Mouse (Mus musculus) hindbrain, embryonic 13.5 days (tissue): ENCODE data around the gene Gtf2i. TPM values are rescaled to one million over a fixed set of nuclear protein-coding genes. Genes with fewer than 3 reads are reported as not detected.

Source experiments
- ATAC-seq: fragments of 200-750 bp; cut with Nextera tagmentation; 2 replicates; pipeline ENCODE4 v1.8.0; 2017; ENCODE audit warnings: moderate TSS enrichment; ENCODE audit not compliant: low FRiP score
- H3K27ac ChIP-seq: fragments of 300-500 bp; sonication (generic); 2 replicates; pipeline ENCODE4 v1.5.1; 2015; ENCODE audit warnings: inconsistent platforms, mild to moderate bottlenecking, moderate library complexity
- H3K27me3 ChIP-seq: fragments of 300-500 bp; sonication (generic); 2 replicates; pipeline ENCODE4 v1.6.1; 2015; ENCODE audit warnings: mild to moderate bottlenecking, inconsistent platforms
- H3K36me3 ChIP-seq: fragments of 300-500 bp; sonication (generic); 2 replicates; pipeline ENCODE4 v1.6.1; 2015; ENCODE audit warnings: mild to moderate bottlenecking, inconsistent platforms
- H3K4me1 ChIP-seq: fragments of 300-500 bp; sonication (generic); replicated peaks from 2 replicates; pipeline ENCODE4 v1.6.1; 2015; ENCODE audit warnings: inconsistent platforms
- H3K4me2 ChIP-seq: fragments of 300-500 bp; sonication (generic); 2 replicates; pipeline ENCODE4 v1.6.1; 2015; ENCODE audit warnings: inconsistent platforms, mild to moderate bottlenecking, moderate library complexity
- H3K4me3 ChIP-seq: fragments of 300-500 bp; sonication (generic); 2 replicates; pipeline ENCODE4 v1.5.1; 2015; ENCODE audit warnings: mild to moderate bottlenecking, inconsistent platforms
- H3K9ac ChIP-seq: fragments of 300-500 bp; sonication (generic); 2 replicates; pipeline ENCODE4 v1.6.1; 2015; ENCODE audit warnings: mild to moderate bottlenecking, inconsistent platforms
- H3K9me3 ChIP-seq: fragments of 300-500 bp; sonication (generic); 2 replicates; pipeline ENCODE4 v1.6.1; 2016; ENCODE audit warnings: inconsistent platforms
- WGBS: fragments of 180-500 bp; shearing (Covaris S2); methylation state at CpG from one replicate; pipeline ENCODE4 v1.1.7; 2015; 5-methylcytosine and 5-hydroxymethylcytosine counted together
- microRNA-seq: library from miRNA; unstranded; fragments of <30 nt; microRNA quantifications from one replicate; pipeline ENCODE4, GENCODE M21; 2016
- polyA plus RNA-seq: library from polyadenylated mRNA; unstranded; fragments of >200 nt; fragmentation: Nextera tagmentation; extraction: Ambion mirVana; gene quantifications from 2 replicates; pipeline ENCODE4 v1.2.1, GENCODE M21; 2015

The Gtf2i gene
- polyA plus RNA-seq, 1 experiment from 2014 or later = 173 TPM

GRCm38 (mm10) chr5:134214021-134214806 is 100.3 kb downstream of the Gtf2i start:
- ATAC-seq = no peak
- H3K4me1 ChIP-seq = peaks cover 14% of the 10 kb centered on the region
- 0 out of 2 replicates have a peak overlapping the region, but pooled peaks have one; percentile 6 for H3K9ac ChIP-seq
- H3K9me3 ChIP-seq = no peaks in the 10 kb centered on the region
- H3K4me3 ChIP-seq = no peak overlapping the region
- no peak overlapping the region for H3K4me2 ChIP-seq
- no peak overlapping the region for H3K27ac ChIP-seq
- H3K36me3 ChIP-seq = peaks cover 50% of the 10 kb centered on the region
- 76% methylated on average over 12 of the region's 12 CpGs for WGBS
- no peaks in the 10 kb centered on the region for H3K27me3 ChIP-seq

GRCm38 (mm10) chr5:134209931-134210554 is 104.5 kb downstream of the Gtf2i start:
- ATAC-seq = no peak
- Histone ChIP-seq H3K9ac (no peak overlapping the region), H3K4me2 (no peak overlapping the region), H3K27ac (no peak overlapping the region), H3K4me3 (no peak overlapping the region), H3K4me1 (peaks cover 9% of the 10 kb centered on the region), H3K27me3 (no peaks in the 10 kb centered on the region), H3K9me3 (no peaks in the 10 kb centered on the region), H3K36me3 (peaks cover 44% of the 10 kb centered on the region)
- WGBS = 67% methylated on average over 11 of the region's 11 CpGs

GRCm38 (mm10) chr5:134206721-134207120 is 107.8 kb downstream of the Gtf2i start:
- H3K9ac ChIP-seq = no peak overlapping the region
- H3K27me3 ChIP-seq = no peaks in the 10 kb centered on the region
- 86% methylated on average over 10 of the region's 10 CpGs for WGBS
- H3K27ac ChIP-seq = no peak overlapping the region
- H3K4me1 ChIP-seq = no peaks in the 10 kb centered on the region; the same call in 1 of the 2 replicates
- no peak for ATAC-seq
- peaks cover 50% of the 10 kb centered on the region for H3K36me3 ChIP-seq
- H3K4me3 ChIP-seq = no peak overlapping the region
- H3K9me3 ChIP-seq = no peaks in the 10 kb centered on the region
- H3K4me2 ChIP-seq = no peak overlapping the region

- no peaks in the 10 kb centered on the region for H3K27me3 ChIP-seq
- no peak overlapping the region for H3K4me3 ChIP-seq
- no peaks in the 10 kb centered on the region for H3K9me3 ChIP-seq
- H3K4me1 ChIP-seq = no peaks in the 10 kb centered on the region
- 92% methylated on average over 8 of the region's 8 CpGs for WGBS
- no peak overlapping the region for H3K4me2 ChIP-seq
- H3K9ac ChIP-seq = no peak overlapping the region
- no peak for ATAC-seq
- peaks cover 49% of the 10 kb centered on the region for H3K36me3 ChIP-seq
- H3K27ac ChIP-seq = no peak overlapping the region
These were observed 120.9 kb downstream of the Gtf2i start for GRCm38 (mm10) chr5:134193664-134194063.

DNA sequence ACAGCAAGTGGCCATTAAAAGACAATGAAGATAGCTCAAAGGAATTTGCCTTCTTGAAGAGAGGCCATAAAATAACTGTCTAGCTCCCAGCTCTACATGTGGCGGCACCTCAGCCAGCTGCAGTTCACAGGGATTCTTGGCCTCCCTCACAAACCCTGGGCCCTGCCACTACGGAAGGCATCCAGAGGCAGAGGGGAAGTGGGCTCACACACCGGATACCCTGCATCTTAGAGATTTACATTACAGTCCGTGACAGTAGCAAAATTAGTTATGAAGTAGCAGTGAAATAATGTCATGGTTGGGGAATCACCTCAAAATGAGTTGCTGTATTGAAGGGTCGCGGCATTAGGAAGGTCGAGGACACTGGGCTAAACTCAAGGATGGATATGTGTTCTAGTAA is 126.0 kb downstream of the Gtf2i start:
- no peak for ATAC-seq
- Histone ChIP-seq H3K27me3 (no peaks in the 10 kb centered on the region), H3K9me3 (no peaks in the 10 kb centered on the region), H3K4me1 (peaks cover 7% of the 10 kb centered on the region), H3K9ac (no peak overlapping the region), H3K27ac (no peak overlapping the region), H3K36me3 (peaks cover 15% of the 10 kb centered on the region), H3K4me2 (no peak overlapping the region), H3K4me3 (no peak overlapping the region)
- 79% methylated on average over 7 of the region's 7 CpGs for WGBS

Small RNAs within 50 kb of the gene (microRNA-seq; reads per million reads assigned to microRNA genes)
- gene Mir3965 = not detected

Other genes with a start within 250 kb of the Gtf2i start
- 23.8 and 29.3 TPM in 2 replicates for gene Castor2, start 215.0 kb downstream of the Gtf2i start, polyA plus RNA-seq
- gene Rcc1l, start 138.0 kb downstream of the Gtf2i start, polyA plus RNA-seq = 19.9 and 20.4 TPM in 2 replicates
- gene Gtf2ird2, start 130.7 kb downstream of the Gtf2i start, polyA plus RNA-seq = 12.8 and 14.1 TPM in 2 replicates
- 2.3 and 3.5 TPM in 2 replicates for gene Ncf1, start 85.1 kb downstream of the Gtf2i start, polyA plus RNA-seq
- 74.5 and 76.0 TPM in 2 replicates for gene Gtf2ird1, start 142.0 kb upstream of the Gtf2i start, polyA plus RNA-seq
- gene Clip2, start 237.7 kb upstream of the Gtf2i start, polyA plus RNA-seq = 14.4 and 15.1 TPM in 2 replicates
- gene Syna, start 245.4 kb upstream of the Gtf2i start, polyA plus RNA-seq = 0.42 and 0.43 TPM in 2 replicates